Comparison of ENCODE assay signal across 15 mouse cellular contexts in the genomic region with DNA sequence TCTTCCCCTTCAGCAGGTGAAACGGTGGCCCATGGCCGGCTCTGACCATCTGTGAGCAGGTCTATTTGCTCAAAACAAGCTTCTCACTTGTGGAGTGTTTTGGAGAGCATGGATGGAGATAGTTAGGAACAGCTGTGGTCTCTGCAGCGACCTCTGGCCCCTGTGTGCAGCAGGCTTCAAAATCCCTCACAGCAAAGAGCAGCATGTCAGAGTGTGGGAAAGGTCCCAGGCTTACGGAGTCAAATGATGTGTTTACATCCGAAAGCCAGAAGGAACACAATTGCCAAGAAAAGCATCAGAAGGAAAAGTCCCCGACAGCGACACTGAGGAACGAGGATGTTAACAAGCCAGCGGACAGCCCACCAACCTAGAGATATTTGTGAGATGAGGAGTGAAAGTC.
"Had no signal": no experiment of that assay in that cellular context is flagged by ENCODE, and none has a peak within 500 bp of the region (broad histone marks: within the 10 kb centered on the region; RNA-seq: fewer than 3 reads in every experiment).

No protein-coding gene starts in this region.

- H3K27me3 ChIP-seq: liver, embryonic 13.5 days; midbrain, embryonic 12.5 days; neural tube, embryonic 13.5 days had no signal

- H3K27ac ChIP-seq: hindbrain, postnatal 0 days; left cerebral cortex, adult 2 months; limb, embryonic 10.5 days; liver, embryonic 13.5 days; midbrain, embryonic 12.5 days; neural tube, embryonic 13.5 days had no signal

- DNase-seq: kidney, adult 8-10 months; kidney, postnatal 25 days; liver, embryonic 13.5 days; liver, postnatal 0 days; retina, postnatal 1 day; right cerebral cortex, postnatal 4 days; spleen, adult 18-20 months; thymus, adult 2 months; thymus, postnatal 25 days had no signal

- ATAC-seq: hindbrain, postnatal 0 days; liver, postnatal 0 days; midbrain, embryonic 16.5 days had no signal

- H3K4me3 ChIP-seq: left cerebral cortex, adult 2 months; limb, embryonic 10.5 days; liver, embryonic 13.5 days; midbrain, embryonic 12.5 days; neural tube, embryonic 13.5 days had no signal

- H3K9me3 ChIP-seq: limb, embryonic 10.5 days; liver, embryonic 13.5 days; midbrain, embryonic 12.5 days; neural tube, embryonic 13.5 days had no signal

- H3K9ac ChIP-seq: liver, embryonic 13.5 days; liver, postnatal 0 days; midbrain, embryonic 12.5 days; neural tube, embryonic 13.5 days had no signal

- H3K4me1 ChIP-seq: limb, embryonic 10.5 days; liver, embryonic 13.5 days; midbrain, embryonic 12.5 days; neural tube, embryonic 13.5 days had no signal

- H3K4me2 ChIP-seq: liver, embryonic 13.5 days; midbrain, embryonic 12.5 days; neural tube, embryonic 13.5 days had no signal
